Mouse (Mus musculus) bone marrow, adult 2 months (tissue): ENCODE results near the gene Eps8.

ENCODE experiments used
- CTCF ChIP-seq: fragments of 200-500 bp; IDR thresholded peaks from 2 replicates; pipeline ENCODE4 v1.5.1; 2011; ENCODE audit warnings: low read length, control low read depth; ENCODE audit not compliant: control insufficient read depth, insufficient read depth
- POLR2A ChIP-seq: fragments of 200-500 bp; IDR thresholded peaks from 2 replicates; pipeline ENCODE4 v1.6.1; 2011; ENCODE audit warnings: low read depth, mild to moderate bottlenecking, control low read depth, low read length, borderline replicate concordance; ENCODE audit not compliant: control insufficient read depth

DNA sequence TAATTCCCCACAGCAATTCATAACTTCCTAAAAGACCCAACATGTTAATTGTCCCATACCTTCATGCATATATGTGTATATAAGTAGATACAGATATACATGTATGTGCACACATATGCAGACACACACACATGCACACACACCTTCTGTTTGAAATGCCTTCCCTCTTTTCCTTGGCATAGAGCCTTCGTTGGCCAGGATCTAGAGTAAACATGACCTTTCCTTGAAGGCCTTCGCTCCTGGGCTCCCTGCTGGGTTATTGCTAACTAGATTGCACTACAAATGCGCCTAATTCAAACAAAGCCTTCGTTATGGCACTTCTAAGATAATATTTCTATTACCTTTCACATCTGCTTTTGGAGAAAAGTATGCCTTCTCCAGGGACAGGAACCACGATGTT, 20.9 kb upstream of the Eps8 start:
- TF ChIP-seq CTCF (no peak), POLR2A (no peak)
